In genomic region chr5:111401879-111402650, GRCm38 (mm10) we compare ENCODE assay signal across 17 mouse cellular contexts. TPM values are rescaled to one million over a fixed set of nuclear protein-coding genes. Genes with fewer than 3 reads are reported as not detected.
DNase-seq lines count a peak whose midpoint lies in the region; ATAC-seq and TF ChIP-seq lines count a peak whose summit lies in the region.
"Had no signal": no experiment of that assay in that cellular context is flagged by ENCODE, and none has a peak within 500 bp of the region (broad histone marks: within the 10 kb centered on the region; RNA-seq: fewer than 3 reads in every experiment).

No protein-coding gene starts in this region.

- no peak overlapping the region for H3K27ac ChIP-seq in heart, adult 2 months
- peak overlapping the region; percentile 52; the same call in 1 of the 2 replicates for H3K27ac ChIP-seq in embryonic facial prominence, embryonic 14.5 days (replicated peaks; ENCODE audit: low read depth, low read length)
- H3K27ac ChIP-seq in liver, postnatal 0 days (ENCODE audit: low read depth): no peak overlapping the region
- H3K27ac ChIP-seq: hindbrain, embryonic 14.5 days had no signal

- DNase-seq in heart, adult 2 months: no peak
- DNase-seq in heart, postnatal 14 days: no peak
- DNase-seq in brain, embryonic 14.5 days (ENCODE audit: low read depth): peak; percentile 34
- DNase-seq in embryonic facial prominence, embryonic 14.5 days (ENCODE audit: low spot score): no peak
- peak; percentile 49 for DNase-seq in lung, postnatal 36 days
- no peak for DNase-seq in right cerebral cortex, postnatal 25 days
- no peak for DNase-seq in liver, postnatal 0 days
- DNase-seq: cerebellum, adult 9-10 months; embryo, embryonic 11 days; gastrocnemius, postnatal 10 days; kidney, postnatal 10 days; spleen, adult 18-20 months; thymus, postnatal 25 days had no signal

- TF ChIP-seq POLR2A in heart, adult 2 months (IDR thresholded peaks at IDR 0.05; ENCODE audit: insufficient read depth, low read depth, low read length): no peak
- no peak for TF ChIP-seq POLR2A in brain, embryonic 14.5 days (IDR thresholded peaks at IDR 0.05; ENCODE audit: borderline replicate concordance, extremely low read depth, insufficient read depth, insufficient read length, poor library complexity, severe bottlenecking)

- H3K4me2 ChIP-seq in embryonic facial prominence, embryonic 14.5 days (ENCODE audit: low read depth, low read length): no peak overlapping the region
- H3K4me2 ChIP-seq in liver, postnatal 0 days (ENCODE audit: low read depth, low read length): no peak overlapping the region
- H3K4me2 ChIP-seq: hindbrain, embryonic 14.5 days had no signal

- no peaks in the 10 kb centered on the region for H3K36me3 ChIP-seq in heart, adult 2 months (ENCODE audit: control insufficient read depth, insufficient read depth, low read length)
- H3K36me3 ChIP-seq in embryonic facial prominence, embryonic 14.5 days (ENCODE audit: control insufficient read depth, insufficient read depth, low read length): no peaks in the 10 kb centered on the region
- H3K36me3 ChIP-seq in liver, postnatal 0 days (replicated peaks; ENCODE audit: insufficient read depth, low read length): no peaks in the 10 kb centered on the region

- peak; percentile 12; the same call in 1 of the 2 replicates for ATAC-seq in embryonic facial prominence, embryonic 14.5 days (ENCODE audit: low read depth)
- ATAC-seq in liver, postnatal 0 days: no peak
- ATAC-seq: forebrain, embryonic 16.5 days; intestine, embryonic 16.5 days had no signal

- 74% methylated on average over 19 of the region's 19 CpGs for WGBS in heart, adult 2 months
- 55% methylated on average over 19 of the region's 19 CpGs for WGBS in embryonic facial prominence, embryonic 14.5 days
- WGBS in liver, postnatal 0 days (ENCODE audit: insufficient replicate concordance): 79% methylated on average over 19 of the region's 19 CpGs

- H3K9me3 ChIP-seq in embryonic facial prominence, embryonic 14.5 days (ENCODE audit: control insufficient read depth, low read length): no peaks in the 10 kb centered on the region
- no peaks in the 10 kb centered on the region for H3K9me3 ChIP-seq in liver, postnatal 0 days (ENCODE audit: low read length)

- no peaks in the 10 kb centered on the region for H3K79me2 ChIP-seq in heart, adult 2 months (replicated peaks; ENCODE audit: control insufficient read depth, insufficient read depth, low read length)

- TF ChIP-seq CTCF in heart, adult 2 months (IDR thresholded peaks at IDR 0.05): no peak
- TF ChIP-seq CTCF in brain, embryonic 14.5 days (IDR thresholded peaks at IDR 0.05; ENCODE audit: borderline replicate concordance, extremely low read depth, insufficient read depth, insufficient read length): no peak
- no peak for TF ChIP-seq CTCF in liver, postnatal 0 days (IDR thresholded peaks at IDR 0.05; ENCODE audit: low read depth)

- no peak overlapping the region for H3K9ac ChIP-seq in heart, adult 2 months (ENCODE audit: low read depth, low read length)
- H3K9ac ChIP-seq in embryonic facial prominence, embryonic 14.5 days (ENCODE audit: low read depth, low read length): no peak overlapping the region
- H3K9ac ChIP-seq in liver, postnatal 0 days (replicated peaks): no peak overlapping the region
- H3K9ac ChIP-seq: hindbrain, embryonic 14.5 days had no signal

- no peak overlapping the region for H3K4me3 ChIP-seq in heart, adult 2 months
- H3K4me3 ChIP-seq in embryonic facial prominence, embryonic 14.5 days (ENCODE audit: low read depth, low read length): no peak overlapping the region
- H3K4me3 ChIP-seq in liver, postnatal 0 days (ENCODE audit: low read depth, low read length): no peak overlapping the region
- H3K4me3 ChIP-seq: erythroblast, embryonic 14.5 days had no signal

- TF ChIP-seq EP300 in heart, adult 2 months (IDR thresholded peaks at IDR 0.05; ENCODE audit: insufficient read depth, low read depth, low read length): peak; percentile 60; the same call in 1 of the 2 replicates
- no peak for TF ChIP-seq EP300 in liver, postnatal 0 days (IDR thresholded peaks at IDR 0.05; ENCODE audit: low read depth)

- intact Hi-C loops in heart, adult 2 months (cut with DNase I): no loop called here
- intact Hi-C loops in heart, postnatal 14 days (cut with DNase I): no loop called here

- H3K4me1 ChIP-seq in heart, adult 2 months (ENCODE audit: control insufficient read depth, insufficient read depth, low read length): peaks cover 2% of the 10 kb centered on the region
- H3K4me1 ChIP-seq in embryonic facial prominence, embryonic 14.5 days (ENCODE audit: control insufficient read depth, insufficient read depth, low read length): peaks cover 36% of the 10 kb centered on the region
- no peaks in the 10 kb centered on the region for H3K4me1 ChIP-seq in liver, postnatal 0 days (ENCODE audit: insufficient read depth)

- H3K27me3 ChIP-seq in heart, adult 2 months (ENCODE audit: control insufficient read depth, insufficient read depth, low read length): no peaks in the 10 kb centered on the region
- no peaks in the 10 kb centered on the region for H3K27me3 ChIP-seq in embryonic facial prominence, embryonic 14.5 days (replicated peaks; ENCODE audit: control insufficient read depth, insufficient read depth, low read length)
- 0 out of 2 replicates have a peak, but pooled peaks cover 4% of the 10 kb centered on the region for H3K27me3 ChIP-seq in liver, postnatal 0 days (ENCODE audit: insufficient read depth, low read length)

RNA-seq across cellular contexts. Expression of gene Mn1, which starts 15.1 kb away (rescaled TPM):
- 10 to 100 TPM; 18.7 to 23.9 TPM for total RNA-seq in heart, adult 2 months (2021)
- 4.8 and 5.5 TPM in 2 replicates for polyA plus RNA-seq in heart, adult 2 months (2012; rRNA removed)
- 10 to 100 TPM; 17.3 to 18.3 TPM for total RNA-seq in heart, postnatal 14 days (2021)
- polyA plus RNA-seq in brain, embryonic 14.5 days (2012; rRNA removed): 46.8 and 54.3 TPM in 2 replicates
- 29.1 and 33.3 TPM in 2 replicates for polyA plus RNA-seq in embryonic facial prominence, embryonic 14.5 days (2014; fragmentation: Nextera tagmentation; extraction: Ambion mirVana)
- 1.00 and 1.4 TPM in 2 replicates for polyA plus RNA-seq in liver, postnatal 0 days (2015; fragmentation: Nextera tagmentation; extraction: Ambion mirVana)

Comparison
In these comparisons a context has a peak if more than half of its experiments do, and no peak if none do; other contexts are left out.
1. DNase-seq: peak in brain, embryonic 14.5 days (single experiment) and lung, postnatal 36 days (single experiment); none in heart, adult 2 months (0 of 2), heart, postnatal 14 days (0 of 2), embryonic facial prominence, embryonic 14.5 days (single experiment), right cerebral cortex, postnatal 25 days (single experiment) and liver, postnatal 0 days (single experiment).